Mouse (Mus musculus) intestine, embryonic 16.5 days (tissue): ENCODE data around the gene Wbp1l. TPM values are rescaled to one million over a fixed set of nuclear protein-coding genes. Genes with fewer than 3 reads are reported as not detected.
A peak's percentile ranks its signal among the peaks of the same experiment; 100 is the strongest.

ENCODE experiments used
- ATAC-seq: fragments of 200-750 bp; cut with Nextera tagmentation; 2 replicates; pipeline ENCODE4 v1.8.0; 2017; ENCODE audit warnings: moderate TSS enrichment, moderate library complexity
- H3K27ac ChIP-seq: fragments of 300-500 bp; sonication (generic); 2 replicates; pipeline ENCODE4 v1.5.1; 2014; ENCODE audit warnings: mild to moderate bottlenecking, low read length
- H3K27me3 ChIP-seq: fragments of 300-500 bp; sonication (generic); replicated peaks from 2 replicates; pipeline ENCODE4 v1.6.1; 2014; ENCODE audit warnings: low read length, control low read depth, mixed read lengths; ENCODE audit not compliant: control insufficient read depth, insufficient read depth
- H3K36me3 ChIP-seq: fragments of 300-500 bp; sonication (generic); 2 replicates; pipeline ENCODE4 v1.6.1; 2014; ENCODE audit warnings: low read length, control low read depth; ENCODE audit not compliant: control insufficient read depth, insufficient read depth
- H3K4me1 ChIP-seq: fragments of 300-500 bp; sonication (generic); 2 replicates; pipeline ENCODE4 v1.6.1; 2014; ENCODE audit warnings: low read length, control low read depth, mixed read lengths; ENCODE audit not compliant: control insufficient read depth, insufficient read depth
- H3K4me2 ChIP-seq: fragments of 300-500 bp; sonication (generic); 2 replicates; pipeline ENCODE4 v1.6.1; 2014; ENCODE audit warnings: low read depth, low read length, control low read depth
- H3K4me3 ChIP-seq: fragments of 300-500 bp; sonication (generic); 2 replicates; pipeline ENCODE4 v1.5.1; 2014; ENCODE audit warnings: mild to moderate bottlenecking, low read length
- H3K9ac ChIP-seq: fragments of 300-500 bp; sonication (generic); 2 replicates; pipeline ENCODE4 v1.6.1; 2014; ENCODE audit warnings: low read depth, low read length
- H3K9me3 ChIP-seq: fragments of 300-500 bp; sonication (generic); 2 replicates; pipeline ENCODE4 v1.6.1; 2016; ENCODE audit warnings: low read length, control low read depth; ENCODE audit not compliant: control insufficient read depth
- WGBS: fragments of 180-500 bp; shearing (Covaris S2); extraction: QIAGEN DNeasy Blood & Tissue Kit; methylation state at CpG from one replicate; pipeline ENCODE4 v1.1.7; 2014; 5-methylcytosine and 5-hydroxymethylcytosine counted together
- polyA plus RNA-seq: library from polyadenylated mRNA; unstranded; fragments of >200 nt; fragmentation: Nextera tagmentation; extraction: Ambion mirVana; gene quantifications from 2 replicates; pipeline ENCODE4 v1.2.1, GENCODE M21; 2015

Gene Wbp1l
- polyA plus RNA-seq, 1 experiment from 2014 or later: 39.3 TPM

GRCm38 (mm10) chr19:46616378-46616777, 17.5 kb downstream of the Wbp1l start:
- Histone ChIP-seq H3K27ac (no peak overlapping the region), H3K4me3 (no peak overlapping the region), H3K4me2 (no peak overlapping the region), H3K9ac (0 out of 2 replicates have a peak overlapping the region, but pooled peaks have one; percentile 29), H3K27me3 (no peaks in the 10 kb centered on the region), H3K9me3 (no peaks in the 10 kb centered on the region), H3K36me3 (0 out of 2 replicates have a peak, but pooled peaks cover 3% of the 10 kb centered on the region), H3K4me1 (peaks cover 21% of the 10 kb centered on the region)
- 62% methylated on average over 11 of the region's 11 CpGs for WGBS
- no peak for ATAC-seq

- Histone ChIP-seq H3K9me3 (no peaks in the 10 kb centered on the region), H3K4me3 (no peak overlapping the region), H3K27me3 (no peaks in the 10 kb centered on the region), H3K9ac (no peak overlapping the region), H3K36me3 (0 out of 2 replicates have a peak, but pooled peaks cover 3% of the 10 kb centered on the region), H3K4me2 (no peak overlapping the region), H3K27ac (no peak overlapping the region), H3K4me1 (peaks cover 28% of the 10 kb centered on the region)
- no peak for ATAC-seq
- 72% methylated on average over 8 of the region's 8 CpGs for WGBS
These were observed 18.5 kb downstream of the Wbp1l start for GRCm38 (mm10) chr19:46617361-46617760.

- H3K4me2 ChIP-seq: no peak overlapping the region
- H3K36me3 ChIP-seq: 0 out of 2 replicates have a peak, but pooled peaks cover 3% of the 10 kb centered on the region
- H3K9ac ChIP-seq: no peak overlapping the region
- H3K4me3 ChIP-seq: no peak overlapping the region
- peaks cover 35% of the 10 kb centered on the region for H3K4me1 ChIP-seq
- H3K27ac ChIP-seq: no peak overlapping the region
- H3K27me3 ChIP-seq: no peaks in the 10 kb centered on the region
- WGBS: 62% methylated on average over 9 of the region's 9 CpGs
- no peak for ATAC-seq
- H3K9me3 ChIP-seq: no peaks in the 10 kb centered on the region
These were observed 19.4 kb downstream of the Wbp1l start for GRCm38 (mm10) chr19:46618322-46618721.

GRCm38 (mm10) chr19:46619001-46619400, 20.1 kb downstream of the Wbp1l start:
- H3K36me3 ChIP-seq: 0 out of 2 replicates have a peak, but pooled peaks cover 3% of the 10 kb centered on the region
- peaks cover 40% of the 10 kb centered on the region for H3K4me1 ChIP-seq
- H3K4me2 ChIP-seq: no peak overlapping the region
- 53% methylated on average over 19 of the region's 19 CpGs for WGBS
- no peak overlapping the region for H3K4me3 ChIP-seq
- no peak overlapping the region for H3K9ac ChIP-seq
- ATAC-seq: no peak
- H3K9me3 ChIP-seq: no peaks in the 10 kb centered on the region
- no peaks in the 10 kb centered on the region for H3K27me3 ChIP-seq
- 0 out of 2 replicates have a peak overlapping the region, but pooled peaks have one; percentile 8 for H3K27ac ChIP-seq

GRCm38 (mm10) chr19:46619518-46619917, 20.6 kb downstream of the Wbp1l start:
- Histone ChIP-seq H3K4me3 (no peak overlapping the region), H3K36me3 (0 out of 2 replicates have a peak, but pooled peaks cover 3% of the 10 kb centered on the region), H3K27ac (peak overlapping the region; percentile 6; the same call in 1 of the 2 replicates), H3K9me3 (no peaks in the 10 kb centered on the region), H3K4me2 (no peak overlapping the region), H3K9ac (no peak overlapping the region), H3K4me1 (peaks cover 41% of the 10 kb centered on the region), H3K27me3 (no peaks in the 10 kb centered on the region)
- WGBS: 91% methylated on average over 6 of the region's 6 CpGs
- no peak for ATAC-seq

GRCm38 (mm10) chr19:46620016-46620808, 21.3 kb downstream of the Wbp1l start:
- WGBS: 64% methylated on average over 14 of the region's 14 CpGs

GRCm38 (mm10) chr19:46621236-46622183, 22.6 kb downstream of the Wbp1l start:
- Histone ChIP-seq H3K4me2 (no peak overlapping the region), H3K9me3 (no peaks in the 10 kb centered on the region), H3K27me3 (no peaks in the 10 kb centered on the region), H3K4me3 (no peak overlapping the region), H3K9ac (no peak overlapping the region), H3K4me1 (peaks cover 44% of the 10 kb centered on the region), H3K36me3 (no peaks in the 10 kb centered on the region), H3K27ac (peak overlapping the region; percentile 23; the same call in 1 of the 2 replicates)
- 73% methylated on average over 19 of the region's 19 CpGs for WGBS
- no peak for ATAC-seq

More at GRCm38 (mm10) chr19:46620016-46620808, 21.3 kb downstream of the Wbp1l start:
- Histone ChIP-seq H3K36me3 (0 out of 2 replicates have a peak, but pooled peaks cover 3% of the 10 kb centered on the region), H3K27me3 (no peaks in the 10 kb centered on the region), H3K4me2 (no peak overlapping the region), H3K9me3 (no peaks in the 10 kb centered on the region), H3K4me3 (no peak overlapping the region), H3K4me1 (peaks cover 44% of the 10 kb centered on the region), H3K27ac (no peak overlapping the region), H3K9ac (no peak overlapping the region)
- ATAC-seq: no peak

GRCm38 (mm10) chr19:46622659-46623193, 23.8 kb downstream of the Wbp1l start:
- Histone ChIP-seq H3K4me1 (peaks cover 43% of the 10 kb centered on the region), H3K4me3 (peak overlapping the region; percentile 46)
- WGBS: 26% methylated on average over 12 of the region's 12 CpGs

More at GRCm38 (mm10) chr19:46622659-46623193, 23.8 kb downstream of the Wbp1l start:
- Histone ChIP-seq H3K9ac (peak overlapping the region; percentile 65), H3K27ac (peak overlapping the region; percentile 83), H3K27me3 (no peaks in the 10 kb centered on the region), H3K36me3 (no peaks in the 10 kb centered on the region), H3K9me3 (no peaks in the 10 kb centered on the region), H3K4me2 (peak overlapping the region; percentile 54)
- ATAC-seq: no peak
